Mouse (Mus musculus) liver, postnatal 0 days (tissue): Measurements from ENCODE around the gene Traf5. TPM values are rescaled to one million over a fixed set of nuclear protein-coding genes. Genes with fewer than 3 reads are reported as not detected.

Source experiments
- ATAC-seq: fragments of 200-750 bp; cut with Nextera tagmentation; 2 replicates; pipeline ENCODE4 v1.8.0; 2017; ENCODE audit warnings: mild to moderate bottlenecking, moderate library complexity
- DNase-seq: peaks from one replicate; pipeline ENCODE4 v3.0.0-alpha.2; 2016
- H3K27ac ChIP-seq: fragments of 300-500 bp; sonication (generic); 2 replicates; pipeline ENCODE4 v1.5.1; 2014; ENCODE audit warnings: antibody characterized with exemption, moderate library complexity, mild to moderate bottlenecking, low read depth
- H3K27me3 ChIP-seq: fragments of 300-500 bp; sonication (generic); 2 replicates; pipeline ENCODE4 v1.6.1; 2014; ENCODE audit warnings: low read length, control low read depth, mixed read lengths; ENCODE audit not compliant: insufficient read depth
- H3K36me3 ChIP-seq: fragments of 300-500 bp; sonication (generic); replicated peaks from 2 replicates; pipeline ENCODE4 v1.6.1; 2014; ENCODE audit warnings: mild to moderate bottlenecking, control low read depth, low read length, moderate library complexity, mixed read lengths; ENCODE audit not compliant: insufficient read depth
- H3K4me1 ChIP-seq: fragments of 300-500 bp; sonication (generic); 2 replicates; pipeline ENCODE4 v1.6.1; 2014; ENCODE audit warnings: antibody characterized with exemption, mild to moderate bottlenecking, control low read depth; ENCODE audit not compliant: insufficient read depth
- H3K4me2 ChIP-seq: fragments of 300-500 bp; sonication (generic); 2 replicates; pipeline ENCODE4 v1.6.1; 2014; ENCODE audit warnings: low read depth, mild to moderate bottlenecking, low read length, moderate library complexity, mixed read lengths
- H3K4me3 ChIP-seq: fragments of 300-500 bp; sonication (generic); 2 replicates; pipeline ENCODE4 v1.5.1; 2014; ENCODE audit warnings: low read depth, low read length
- H3K9ac ChIP-seq: fragments of 300-500 bp; sonication (generic); replicated peaks from 2 replicates; pipeline ENCODE4 v1.6.1; 2014; ENCODE audit warnings: mild to moderate bottlenecking, moderate library complexity
- H3K9me3 ChIP-seq: fragments of 300-500 bp; sonication (generic); 2 replicates; pipeline ENCODE4 v1.6.1; 2016; ENCODE audit warnings: mild to moderate bottlenecking, control low read depth, low read length, mixed read lengths
- CTCF ChIP-seq: sonication (generic); IDR thresholded peaks from 2 replicates; pipeline ENCODE4 v1.5.1; 2016; ENCODE audit warnings: antibody characterized with exemption, low read depth
- EP300 ChIP-seq: IDR thresholded peaks from 2 replicates; pipeline ENCODE4 v1.6.1; 2016; ENCODE audit warnings: antibody characterized with exemption, low read depth, mild to moderate bottlenecking
- WGBS: fragments of 180-500 bp; shearing (Covaris S2); extraction: QIAGEN DNeasy Blood & Tissue Kit; methylation state at CpG from one replicate; pipeline ENCODE4 v1.1.7; 2014; ENCODE audit not compliant: insufficient replicate concordance; 5-methylcytosine and 5-hydroxymethylcytosine counted together
- microRNA-seq: library from miRNA; unstranded; fragments of <30 nt; microRNA quantifications from one replicate; pipeline ENCODE4, GENCODE M21; 2016
- polyA plus RNA-seq: library from polyadenylated mRNA; unstranded; fragments of >200 nt; fragmentation: Nextera tagmentation; extraction: Ambion mirVana; gene quantifications from 2 replicates; pipeline ENCODE4 v1.2.1, GENCODE M21; 2015

The Traf5 gene
- polyA plus RNA-seq, 1 experiment from 2014 or later = 4.2 TPM

GRCm38 (mm10) chr1:191952733-191953335 is 139.5 kb downstream of the Traf5 start:
- H3K4me2 ChIP-seq = no peak overlapping the region
- TF ChIP-seq EP300 = no peak
- TF ChIP-seq CTCF = no peak
- DNase-seq (no peak), ATAC-seq (no peak)
- WGBS = 93% methylated on average over 11 of the region's 11 CpGs
- no peak overlapping the region for H3K4me3 ChIP-seq
- no peak overlapping the region for H3K9ac ChIP-seq
- H3K27ac ChIP-seq = no peak overlapping the region
- no peaks in the 10 kb centered on the region for H3K27me3 ChIP-seq
- no peaks in the 10 kb centered on the region for H3K36me3 ChIP-seq
- no peaks in the 10 kb centered on the region for H3K9me3 ChIP-seq
- H3K4me1 ChIP-seq = peaks cover 31% of the 10 kb centered on the region

- Histone ChIP-seq H3K4me2 (no peak overlapping the region), H3K27ac (no peak overlapping the region), H3K4me3 (no peak overlapping the region), H3K9ac (no peak overlapping the region), H3K4me1 (peaks cover 23% of the 10 kb centered on the region), H3K36me3 (no peaks in the 10 kb centered on the region), H3K9me3 (no peaks in the 10 kb centered on the region), H3K27me3 (no peaks in the 10 kb centered on the region)
- TF ChIP-seq CTCF (no peak), EP300 (no peak)
- no peak for DNase-seq
- no peak for ATAC-seq
- 54% methylated on average over 2 of the region's 2 CpGs for WGBS
Measured at GRCm38 (mm10) chr1:191950611-191951010, 141.7 kb downstream of the Traf5 start.

GRCm38 (mm10) chr1:191948600-191948999 is 143.8 kb downstream of the Traf5 start:
- Histone ChIP-seq H3K4me1 (peaks cover 12% of the 10 kb centered on the region), H3K9ac (no peak overlapping the region), H3K27me3 (no peaks in the 10 kb centered on the region), H3K4me3 (no peak overlapping the region), H3K36me3 (no peaks in the 10 kb centered on the region), H3K4me2 (no peak overlapping the region), H3K9me3 (no peaks in the 10 kb centered on the region), H3K27ac (no peak overlapping the region)
- ATAC-seq = no peak
- no peak for TF ChIP-seq EP300
- no peak for TF ChIP-seq CTCF
- WGBS = 77% methylated on average over 8 of the region's 8 CpGs
- no peak for DNase-seq

- Histone ChIP-seq H3K27ac (no peak overlapping the region), H3K4me3 (no peak overlapping the region), H3K36me3 (no peaks in the 10 kb centered on the region), H3K4me2 (no peak overlapping the region), H3K4me1 (peaks cover 12% of the 10 kb centered on the region), H3K9me3 (no peaks in the 10 kb centered on the region), H3K9ac (no peak overlapping the region), H3K27me3 (no peaks in the 10 kb centered on the region)
- no peak for TF ChIP-seq CTCF
- no peak for DNase-seq
- no peak for ATAC-seq
- WGBS = 83% methylated on average over 8 of the region's 8 CpGs
Measured at GRCm38 (mm10) chr1:191947796-191948195, 144.6 kb downstream of the Traf5 start.

Small RNA genes lying within 50 kb of the gene (microRNA-seq; reads per million reads assigned to microRNA genes)
- not detected for gene Mir3473c

Other genes with a start within 250 kb of the Traf5 start
- 4.3 and 7.0 TPM in 2 replicates for gene Slc30a1, start 185.8 kb downstream of the Traf5 start, polyA plus RNA-seq
- 0.09 and 0.12 TPM in 2 replicates for gene Rd3, start 115.2 kb downstream of the Traf5 start, polyA plus RNA-seq
- gene Rcor3, start 45.5 kb upstream of the Traf5 start, polyA plus RNA-seq = 6.2 and 7.2 TPM in 2 replicates
- not detected in 2 replicates for gene Kcnh1, start 98.2 kb upstream of the Traf5 start, polyA plus RNA-seq